Mouse (Mus musculus) testis, adult 2 months (tissue): ENCODE data around the gene Tspan9.

Source experiments
- CTCF ChIP-seq: fragments of 200-500 bp; IDR thresholded peaks from 2 replicates; pipeline ENCODE4 v1.5.1; 2012; ENCODE audit warnings: low read depth, mild to moderate bottlenecking, inconsistent platforms, low read length, moderate library complexity; ENCODE audit not compliant: control insufficient read depth, insufficient read depth, insufficient replicate concordance
- POLR2A ChIP-seq: fragments of 200-500 bp; IDR thresholded peaks from 2 replicates; pipeline ENCODE4 v1.6.1; 2012; ENCODE audit warnings: low read depth, mild to moderate bottlenecking, inconsistent platforms, low read length, moderate library complexity; ENCODE audit not compliant: control insufficient read depth

DNA sequence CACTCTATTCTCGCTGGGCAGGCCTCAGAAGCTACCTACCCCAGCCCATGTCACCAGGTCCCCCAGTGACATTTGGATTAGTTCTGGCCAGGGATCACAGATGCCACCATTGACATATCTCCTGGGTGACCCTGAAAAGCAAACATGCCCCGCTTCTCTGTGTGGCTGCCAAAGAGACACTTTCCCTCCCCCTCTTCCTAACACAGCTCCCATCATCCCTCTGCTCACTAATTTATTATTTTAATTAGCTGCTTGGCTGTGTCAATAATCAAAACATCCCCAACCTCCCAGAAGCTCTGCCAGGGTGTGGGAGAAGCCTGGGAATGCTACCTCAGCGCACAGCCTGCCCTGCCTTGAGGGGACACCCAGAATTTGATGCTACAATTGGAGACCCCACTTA is 226.4 kb downstream of the Tspan9 start:
- TF ChIP-seq POLR2A (no peak), CTCF (no peak)
